Mouse (Mus musculus) testis, adult 2 months (tissue): Measurements from ENCODE around the gene Timm8a1.

Source experiments
- CTCF ChIP-seq: fragments of 200-500 bp; IDR thresholded peaks from 2 replicates; pipeline ENCODE4 v1.5.1; 2012; ENCODE audit warnings: low read depth, mild to moderate bottlenecking, inconsistent platforms, low read length, moderate library complexity; ENCODE audit not compliant: control insufficient read depth, insufficient read depth, insufficient replicate concordance
- POLR2A ChIP-seq: fragments of 200-500 bp; IDR thresholded peaks from 2 replicates; pipeline ENCODE4 v1.6.1; 2012; ENCODE audit warnings: low read depth, mild to moderate bottlenecking, inconsistent platforms, low read length, moderate library complexity; ENCODE audit not compliant: control insufficient read depth

- TF ChIP-seq CTCF (no peak), POLR2A (no peak)
These were observed 8.3 kb downstream of the Timm8a1 start for GRCm38 (mm10) chrX:134533346-134533745.
